Mouse (Mus musculus): Measurements from ENCODE around the gene Htr3b.

- TF ChIP-seq POLR2A (IDR thresholded peaks at IDR 0.05; ENCODE audit: control insufficient read depth, extremely low read depth, insufficient read depth, low read length, poor library complexity), result no peak
- no peak for TF ChIP-seq CTCF (IDR thresholded peaks at IDR 0.05; ENCODE audit: borderline replicate concordance, control insufficient read depth, extremely low read depth, insufficient read depth, low read length, poor library complexity)
These were observed 15.6 kb upstream of the Htr3b start for GRCm38 (mm10) chr9:48980371-48980770.

Measured in thymus, adult 2 months (tissue).